Mouse (Mus musculus) limb, embryonic 14.5 days (tissue): ENCODE results near the gene Fasl. TPM values are rescaled to one million over a fixed set of nuclear protein-coding genes. Genes with fewer than 3 reads are reported as not detected.

ENCODE experiments used
- ATAC-seq: fragments of 200-750 bp; cut with Nextera tagmentation; 2 replicates; pipeline ENCODE4 v1.8.0; 2017; ENCODE audit warnings: low read depth, moderate number of reproducible peaks, moderate TSS enrichment; ENCODE audit not compliant: low FRiP score
- DNase-seq: peaks from one replicate; pipeline ENCODE4 v3.0.0-alpha.2; 2015; ENCODE audit warnings: low spot score
- H3K27ac ChIP-seq: fragments of 300-500 bp; sonication (generic); replicated peaks from 2 replicates; pipeline ENCODE4 v1.5.1; 2014; ENCODE audit warnings: low read depth, mild to moderate bottlenecking, low read length, moderate library complexity, mixed read lengths
- H3K27me3 ChIP-seq: fragments of 300-500 bp; sonication (generic); 2 replicates; pipeline ENCODE4 v1.6.1; 2014; ENCODE audit warnings: low read length, mixed read lengths; ENCODE audit not compliant: control insufficient read depth, insufficient read depth
- H3K36me3 ChIP-seq: fragments of 300-500 bp; sonication (generic); 2 replicates; pipeline ENCODE4 v1.6.1; 2014; ENCODE audit warnings: mild to moderate bottlenecking, low read length, moderate library complexity, mixed read lengths; ENCODE audit not compliant: control insufficient read depth, insufficient read depth
- H3K4me1 ChIP-seq: fragments of 300-500 bp; sonication (generic); 2 replicates; pipeline ENCODE4 v1.6.1; 2014; ENCODE audit warnings: antibody characterized with exemption, low read length, mixed read lengths; ENCODE audit not compliant: control insufficient read depth, insufficient read depth
- H3K4me2 ChIP-seq: fragments of 300-500 bp; sonication (generic); replicated peaks from 2 replicates; pipeline ENCODE4 v1.6.1; 2014; ENCODE audit warnings: low read depth, mild to moderate bottlenecking, low read length, moderate library complexity; ENCODE audit not compliant: severe bottlenecking
- H3K4me3 ChIP-seq: fragments of 300-500 bp; sonication (generic); replicated peaks from 2 replicates; pipeline ENCODE4 v1.5.1; 2014; ENCODE audit warnings: low read length
- H3K9ac ChIP-seq: fragments of 300-500 bp; sonication (generic); 2 replicates; pipeline ENCODE4 v1.6.1; 2014; ENCODE audit warnings: mild to moderate bottlenecking, low read depth, low read length, moderate library complexity; ENCODE audit not compliant: severe bottlenecking
- H3K9me3 ChIP-seq: fragments of 300-500 bp; sonication (generic); 2 replicates; pipeline ENCODE4 v1.6.1; 2016; ENCODE audit warnings: low read length; ENCODE audit not compliant: control insufficient read depth
- POLR2A ChIP-seq: fragments of 200-500 bp; IDR thresholded peaks from 2 replicates; pipeline ENCODE4 v1.8.0; 2012; ENCODE audit warnings: inconsistent platforms, mild to moderate bottlenecking, moderate library complexity, borderline replicate concordance; ENCODE audit not compliant: insufficient read depth, insufficient read length; ENCODE audit errors: extremely low read depth
- WGBS: fragments of 180-500 bp; shearing (Covaris S2); extraction: QIAGEN DNeasy Blood & Tissue Kit; methylation state at CpG from one replicate; pipeline ENCODE4 v1.1.7; 2014; 5-methylcytosine and 5-hydroxymethylcytosine counted together
- polyA plus RNA-seq, 2 experiments: library from polyadenylated mRNA; depleted of rRNA in 1 of 2; stranded (reverse) in 1 of 2; unstranded in 1 of 2; fragments of >200 nt; fragmentation: Nextera tagmentation in 1 of 2; extraction: Ambion mirVana in 1 of 2; gene quantifications; 2 replicates each; pipeline versions ENCODE4 v1.2.1 to v1.2.3; 2012 to 2014

Gene Fasl
- polyA plus RNA-seq, 2 experiments, result 0.03 TPM; not detected in 1

GRCm38 (mm10) chr1:161756547-161756946, 31.7 kb downstream of the Fasl start:
- no peak overlapping the region for H3K9ac ChIP-seq
- WGBS, result 93% methylated on average over 3 of the region's 3 CpGs

GRCm38 (mm10) chr1:161751311-161751710, 37.0 kb downstream of the Fasl start:
- H3K36me3 ChIP-seq, result no peaks in the 10 kb centered on the region
- H3K9me3 ChIP-seq, result no peaks in the 10 kb centered on the region
- H3K4me2 ChIP-seq, result no peak overlapping the region
- DNase-seq, result no peak
- no peak overlapping the region for H3K4me3 ChIP-seq
- ATAC-seq, result peak; percentile 47; the same call in 1 of the 2 replicates
- no peak for TF ChIP-seq POLR2A
- H3K27me3 ChIP-seq, result no peaks in the 10 kb centered on the region
- no peak overlapping the region for H3K27ac ChIP-seq
- no peak overlapping the region for H3K9ac ChIP-seq
- H3K4me1 ChIP-seq, result no peaks in the 10 kb centered on the region
- 66% methylated on average over 8 of the region's 8 CpGs for WGBS

More at GRCm38 (mm10) chr1:161756547-161756946, 31.7 kb downstream of the Fasl start:
- Histone ChIP-seq H3K4me1 (no peaks in the 10 kb centered on the region), H3K4me3 (no peak overlapping the region), H3K27me3 (no peaks in the 10 kb centered on the region), H3K4me2 (no peak overlapping the region), H3K36me3 (no peaks in the 10 kb centered on the region), H3K27ac (no peak overlapping the region), H3K9me3 (no peaks in the 10 kb centered on the region)
- ATAC-seq (no peak), DNase-seq (no peak)
- no peak for TF ChIP-seq POLR2A

- H3K9ac ChIP-seq, result no peak overlapping the region
- no peaks in the 10 kb centered on the region for H3K27me3 ChIP-seq
- DNase-seq (no peak), ATAC-seq (no peak)
- WGBS, result 75% methylated on average over 8 of the region's 8 CpGs
- H3K36me3 ChIP-seq, result no peaks in the 10 kb centered on the region
- H3K4me3 ChIP-seq, result no peak overlapping the region
- no peaks in the 10 kb centered on the region for H3K9me3 ChIP-seq
- H3K4me2 ChIP-seq, result no peak overlapping the region
- H3K4me1 ChIP-seq, result no peaks in the 10 kb centered on the region
- no peak overlapping the region for H3K27ac ChIP-seq
- no peak for TF ChIP-seq POLR2A
Measured at GRCm38 (mm10) chr1:161750471-161751041, 37.7 kb downstream of the Fasl start.

GRCm38 (mm10) chr1:161748685-161749084, 39.6 kb downstream of the Fasl start:
- Histone ChIP-seq H3K4me2 (no peak overlapping the region), H3K4me1 (no peaks in the 10 kb centered on the region), H3K27me3 (no peaks in the 10 kb centered on the region), H3K36me3 (no peaks in the 10 kb centered on the region), H3K9ac (no peak overlapping the region), H3K27ac (no peak overlapping the region), H3K4me3 (no peak overlapping the region), H3K9me3 (no peaks in the 10 kb centered on the region)
- ATAC-seq (no peak), DNase-seq (no peak)
- no peak for TF ChIP-seq POLR2A
- 86% methylated on average over 6 of the region's 6 CpGs for WGBS

GRCm38 (mm10) chr1:161748138-161748537, 40.2 kb downstream of the Fasl start:
- Histone ChIP-seq H3K9ac (no peak overlapping the region), H3K9me3 (no peaks in the 10 kb centered on the region), H3K4me3 (no peak overlapping the region), H3K36me3 (no peaks in the 10 kb centered on the region), H3K4me2 (no peak overlapping the region), H3K27ac (no peak overlapping the region), H3K27me3 (no peaks in the 10 kb centered on the region), H3K4me1 (no peaks in the 10 kb centered on the region)
- no peak for TF ChIP-seq POLR2A
- DNase-seq (no peak), ATAC-seq (no peak)
- 46% methylated on average over 8 of the region's 8 CpGs for whole genome bisulfite sequencing
